Mouse (Mus musculus) ES-Bruce4 (cell line): ENCODE results near the gene Atoh8.

Source experiments
- EP300 ChIP-seq: IDR thresholded peaks from 2 replicates; pipeline ENCODE4 v1.6.1; 2011; ENCODE audit warnings: low read depth, low read length; ENCODE audit not compliant: insufficient read depth
- POLR2A ChIP-seq: IDR thresholded peaks from one replicate; pipeline ENCODE4 v1.8.1; 2011; ENCODE audit warnings: low read length; ENCODE audit not compliant: insufficient read depth

DNA sequence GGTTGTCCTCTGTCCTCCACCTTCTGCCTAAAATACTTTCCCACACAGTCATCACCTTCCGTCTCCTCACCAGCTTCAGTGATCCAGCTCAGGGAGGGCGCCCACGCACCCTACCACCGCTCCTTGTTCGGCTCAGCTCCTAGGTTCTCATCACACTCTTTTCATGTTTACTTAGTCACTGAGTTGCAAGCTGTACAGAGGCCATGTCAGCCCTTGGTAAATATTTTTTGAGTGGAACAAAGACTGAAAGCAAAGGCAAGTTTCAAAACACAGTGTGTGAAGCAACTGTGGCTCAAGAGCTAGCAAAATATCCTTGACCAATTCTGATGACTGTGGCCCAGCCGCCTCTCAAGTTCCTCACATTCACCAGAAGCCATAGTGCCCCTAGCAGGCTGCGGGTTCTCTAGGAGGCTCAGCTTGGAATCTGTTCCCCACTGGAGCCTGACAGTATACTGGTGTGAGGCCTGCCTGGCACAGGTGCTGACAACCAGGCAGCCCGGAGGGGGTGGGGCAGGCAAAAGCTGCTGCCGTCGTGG is 36.9 kb upstream of the Atoh8 start:
- TF ChIP-seq POLR2A, result no peak
- no peak for TF ChIP-seq EP300
